Mouse (Mus musculus) frontal cortex, postnatal 25 days (tissue): Measurements from ENCODE around the gene Tbc1d23.

Experiments
- DNase-seq, 2 experiments: peaks; one replicate each; pipeline ENCODE4 v3.0.0; 2022; ENCODE audit warnings: low spot score in 2 of 2

The Tbc1d23 gene

DNA sequence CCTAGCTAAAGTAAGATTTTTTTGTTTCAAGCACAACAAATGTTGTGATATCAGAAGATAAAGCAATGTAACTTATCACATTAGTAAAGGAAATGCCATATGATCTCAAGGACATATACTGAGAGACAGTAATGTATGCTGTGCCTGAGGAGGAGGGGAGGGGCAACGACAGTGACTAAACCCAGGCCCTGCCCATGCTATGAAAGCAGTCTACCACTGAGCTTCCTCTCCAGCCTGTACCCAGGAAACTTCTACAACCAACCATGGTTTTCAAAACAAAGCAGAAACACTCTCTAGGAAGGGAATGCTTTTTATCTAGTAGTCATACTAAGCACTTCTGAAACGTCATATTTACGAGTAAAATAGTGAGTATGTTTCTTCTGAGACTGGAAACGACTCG is 68.5 kb downstream of the Tbc1d23 start:
- no peak for DNase-seq

DNA sequence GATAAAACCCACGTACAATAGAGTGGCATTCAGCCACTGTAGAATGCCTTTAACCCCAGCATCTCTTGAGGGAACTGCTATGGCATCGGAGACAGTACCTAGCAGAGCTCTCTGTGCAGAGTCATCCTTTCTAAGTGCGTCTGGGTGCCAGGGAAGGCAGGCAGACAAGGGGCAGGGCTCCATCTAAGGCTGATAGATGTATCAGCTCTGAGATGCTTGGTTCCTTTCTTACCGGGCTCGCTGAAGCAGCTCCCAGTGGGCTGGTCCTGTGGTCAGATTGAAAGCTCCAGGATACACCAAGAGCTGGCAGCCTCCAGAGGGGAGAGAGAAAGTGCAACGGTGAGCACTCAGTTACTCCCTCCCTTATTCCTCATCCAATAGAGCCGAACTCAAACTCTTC is 71.5 kb downstream of the Tbc1d23 start:
- no peak for DNase-seq

GRCm38 (mm10) chr16:57157728-57158127 is 73.6 kb downstream of the Tbc1d23 start:
- no peak for DNase-seq

GRCm38 (mm10) chr16:57157076-57157475 is 74.2 kb downstream of the Tbc1d23 start:
- DNase-seq, result no peak

DNA sequence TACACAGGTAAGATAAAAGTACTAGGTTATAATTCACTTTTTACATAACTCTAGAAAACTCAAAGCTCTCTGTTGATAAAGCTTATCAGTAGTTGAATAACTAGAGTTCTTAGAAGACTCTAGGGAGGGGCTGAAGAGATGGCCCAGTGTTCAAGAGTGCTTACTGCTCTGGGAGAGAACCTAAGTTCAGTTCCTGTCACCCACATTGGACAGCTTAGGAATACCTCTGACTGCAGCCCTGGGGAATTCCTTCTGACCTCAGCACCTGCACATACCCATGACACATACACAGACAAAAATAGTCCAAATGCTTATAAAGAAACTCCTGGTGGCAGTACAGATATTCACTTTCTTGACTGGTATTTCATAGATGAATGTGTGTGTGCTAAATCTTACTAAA is 75.4 kb downstream of the Tbc1d23 start:
- no peak for DNase-seq

- DNase-seq, result no peak
These were observed 79.9 kb downstream of the Tbc1d23 start for GRCm38 (mm10) chr16:57151437-57151836.

GRCm38 (mm10) chr16:57144741-57145140 is 86.6 kb downstream of the Tbc1d23 start:
- DNase-seq, result no peak

DNA sequence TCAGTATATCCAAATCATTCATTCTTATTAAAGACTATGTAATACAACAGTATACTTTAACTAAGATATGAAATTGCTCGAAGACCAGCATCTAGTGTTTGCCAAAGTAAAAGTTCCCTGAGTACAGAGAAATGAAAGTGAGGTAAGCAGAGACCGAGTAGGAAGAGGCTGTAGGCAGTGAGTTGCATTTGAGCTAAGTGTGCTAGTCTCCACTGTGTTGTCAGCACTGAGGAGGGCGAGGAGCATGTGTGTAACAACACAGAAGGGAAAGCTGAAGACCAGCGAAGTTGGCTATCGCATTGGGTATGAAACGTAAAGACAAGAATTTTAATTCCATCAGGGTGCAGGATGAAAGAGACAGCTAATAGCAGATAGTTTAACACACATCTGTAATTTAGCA is 97.7 kb downstream of the Tbc1d23 start:
- no peak for DNase-seq

DNA sequence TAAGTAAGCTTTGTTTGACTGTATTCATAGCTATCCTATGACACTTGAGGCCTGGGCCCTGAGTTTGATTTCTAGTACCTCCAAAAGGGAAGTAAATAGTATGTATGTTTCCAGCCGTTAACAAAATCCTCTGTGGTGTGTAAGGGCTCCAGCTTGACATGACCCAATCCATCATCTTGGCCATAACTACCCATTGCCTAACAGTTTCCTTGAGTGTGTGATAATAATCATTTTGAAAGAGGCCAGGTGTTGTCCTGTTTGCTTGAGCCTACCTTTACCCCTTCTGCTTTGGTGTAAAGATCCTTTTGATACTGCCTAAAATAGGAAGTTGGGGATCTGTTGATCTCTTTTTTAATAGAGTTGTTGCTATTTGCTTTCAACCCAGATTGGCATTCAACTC is 99.0 kb downstream of the Tbc1d23 start:
- no peak for DNase-seq

- no peak for DNase-seq
These were observed 99.8 kb downstream of the Tbc1d23 start for GRCm38 (mm10) chr16:57131544-57131943.

GRCm38 (mm10) chr16:57130752-57131400 is 100.4 kb downstream of the Tbc1d23 start:
- no peak for DNase-seq

GRCm38 (mm10) chr16:57127825-57128224 is 103.5 kb downstream of the Tbc1d23 start:
- no peak for DNase-seq

DNA sequence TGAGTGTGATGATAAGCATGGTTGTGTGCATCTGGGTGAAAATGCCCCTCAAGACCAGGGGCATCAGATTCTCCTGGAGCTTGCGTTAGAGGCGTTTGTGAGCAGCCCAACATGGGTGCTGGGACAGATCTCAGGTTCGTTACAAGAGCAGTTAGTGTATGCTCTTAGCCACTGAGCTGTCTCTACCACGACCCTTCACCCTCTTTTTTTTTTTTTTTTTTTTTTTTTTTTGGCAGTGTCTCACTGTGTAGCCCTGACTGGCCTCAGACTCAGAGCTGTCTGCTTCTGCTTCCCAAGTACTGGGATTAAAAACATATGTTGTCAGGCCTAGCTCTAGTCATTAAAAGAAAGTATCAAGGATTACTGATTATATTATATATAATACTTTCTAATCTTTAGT is 105.0 kb downstream of the Tbc1d23 start:
- no peak for DNase-seq

DNA sequence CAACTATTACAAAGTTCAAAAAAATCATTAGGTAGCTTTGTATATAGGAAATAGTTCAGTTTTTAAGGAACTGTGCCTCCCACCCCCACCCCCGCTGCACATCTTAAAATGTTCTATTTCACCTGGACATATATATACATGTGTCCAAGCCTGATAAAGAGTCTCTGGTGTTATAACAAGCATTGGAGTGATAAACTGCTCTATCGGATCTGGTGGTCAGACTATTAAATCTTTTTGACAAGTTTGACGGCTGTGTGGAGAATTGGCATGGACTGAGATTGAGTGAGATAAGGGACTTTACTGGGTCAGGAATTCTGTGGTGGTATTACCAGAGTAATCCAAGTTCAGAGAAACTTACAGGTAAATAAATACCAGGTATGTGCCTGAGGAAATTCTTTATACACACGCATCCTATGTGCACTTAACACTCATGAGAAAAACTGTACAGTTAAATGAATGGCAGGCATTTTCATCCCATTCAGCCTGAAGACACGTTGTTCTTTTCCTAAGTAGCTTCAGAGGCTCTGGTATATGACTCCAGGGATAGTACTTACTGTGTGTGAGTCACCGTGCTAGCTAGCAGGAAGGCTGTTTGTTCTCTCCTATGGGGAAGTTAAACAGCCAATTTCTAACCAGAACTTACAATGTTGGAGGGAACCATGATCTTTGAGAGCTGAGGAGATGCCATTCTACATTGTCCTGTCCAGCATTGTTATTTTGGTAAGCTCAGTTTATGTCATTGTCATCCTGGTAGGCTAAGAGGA is 108.4 kb downstream of the Tbc1d23 start:
- DNase-seq, result no peak

DNA sequence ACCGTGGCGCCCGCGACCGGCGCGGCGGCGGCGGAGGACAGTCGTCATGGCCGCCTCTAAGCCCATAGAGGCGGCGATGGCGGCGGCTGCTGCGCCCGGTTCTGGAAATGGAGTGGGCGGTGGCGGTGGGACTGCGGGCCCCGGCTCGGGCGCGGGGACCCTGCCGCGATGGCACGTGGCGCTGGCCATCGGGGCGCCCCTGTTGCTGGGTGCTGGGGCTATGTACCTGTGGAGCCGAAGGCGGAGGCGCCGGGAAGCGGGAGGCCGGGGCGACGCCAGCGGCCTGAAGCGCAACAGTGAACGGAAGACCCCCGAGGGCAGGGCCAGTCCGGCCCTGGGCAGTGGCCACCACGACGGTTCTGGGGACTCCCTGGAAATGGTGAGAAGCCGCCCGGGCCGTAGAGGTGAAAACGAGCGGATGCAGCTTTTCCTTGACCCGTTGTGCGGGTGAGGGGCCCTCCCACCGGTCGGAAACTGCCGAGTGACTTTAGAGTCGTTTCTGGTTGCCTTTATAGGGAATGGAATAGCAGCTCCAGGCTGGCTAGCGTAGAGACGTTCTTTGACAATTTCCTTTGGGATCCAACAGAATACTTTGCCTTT is 109.4 kb downstream of the Tbc1d23 start:
- DNase-seq, result no peak

- peak; percentile 90 to 92 for DNase-seq
These were observed 110.1 kb downstream of the Tbc1d23 start, which contains the start of gene Tomm70a for GRCm38 (mm10) chr16:57120913-57121815. Gene Tomm70a, plus strand, starts transcription at chr16:57121703.
